Mouse (Mus musculus) gastrocnemius, postnatal 10 days (tissue): ENCODE measurements around the gene Tmed1. TPM values are rescaled to one million over a fixed set of nuclear protein-coding genes. Genes with fewer than 3 reads are reported as not detected.
"Not testable (repeated sequence)": the region's sequence is repeated elsewhere in the genome, so short reads cannot be mapped to it uniquely, and the experiment has no call there.

ENCODE experiments used
- DNase-seq: peaks from one replicate; pipeline ENCODE4 v3.0.0; 2021; ENCODE audit warnings: mixed read lengths
- microRNA-seq, 2 experiments: library from miRNA; unstranded; fragments of <30 nt; microRNA quantifications; one replicate each; pipeline ENCODE4 v1.2.0; 2021
- total RNA-seq, 2 experiments: library from RNA; stranded (reverse); gene quantifications; 2 replicates each; pipeline ENCODE4 v1.2.3; 2021

Gene Tmed1
- total RNA-seq, 2 experiments from 2014 or later = 29.5 to 31.8 TPM

DNA sequence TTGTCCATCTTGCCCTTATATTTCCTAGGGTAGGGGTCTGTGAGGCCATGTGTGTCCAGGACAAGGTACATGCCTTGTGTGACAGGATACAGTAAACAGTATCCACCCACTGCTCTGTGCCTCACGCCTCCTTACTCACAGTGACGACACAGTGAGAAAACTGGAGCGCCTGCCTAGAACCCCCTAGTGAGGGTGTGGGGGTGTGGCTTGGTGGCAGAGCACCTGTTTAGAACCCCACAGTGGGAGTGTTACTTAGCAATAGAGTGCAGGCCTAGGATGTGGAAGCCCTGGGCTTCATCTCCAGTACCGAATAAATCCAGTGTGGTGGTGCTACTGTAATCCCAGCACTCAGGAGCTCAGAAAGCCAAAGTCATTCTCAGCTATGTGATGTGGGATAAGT is 37.1 kb downstream of the Tmed1 start:
- no peak for DNase-seq

DNA sequence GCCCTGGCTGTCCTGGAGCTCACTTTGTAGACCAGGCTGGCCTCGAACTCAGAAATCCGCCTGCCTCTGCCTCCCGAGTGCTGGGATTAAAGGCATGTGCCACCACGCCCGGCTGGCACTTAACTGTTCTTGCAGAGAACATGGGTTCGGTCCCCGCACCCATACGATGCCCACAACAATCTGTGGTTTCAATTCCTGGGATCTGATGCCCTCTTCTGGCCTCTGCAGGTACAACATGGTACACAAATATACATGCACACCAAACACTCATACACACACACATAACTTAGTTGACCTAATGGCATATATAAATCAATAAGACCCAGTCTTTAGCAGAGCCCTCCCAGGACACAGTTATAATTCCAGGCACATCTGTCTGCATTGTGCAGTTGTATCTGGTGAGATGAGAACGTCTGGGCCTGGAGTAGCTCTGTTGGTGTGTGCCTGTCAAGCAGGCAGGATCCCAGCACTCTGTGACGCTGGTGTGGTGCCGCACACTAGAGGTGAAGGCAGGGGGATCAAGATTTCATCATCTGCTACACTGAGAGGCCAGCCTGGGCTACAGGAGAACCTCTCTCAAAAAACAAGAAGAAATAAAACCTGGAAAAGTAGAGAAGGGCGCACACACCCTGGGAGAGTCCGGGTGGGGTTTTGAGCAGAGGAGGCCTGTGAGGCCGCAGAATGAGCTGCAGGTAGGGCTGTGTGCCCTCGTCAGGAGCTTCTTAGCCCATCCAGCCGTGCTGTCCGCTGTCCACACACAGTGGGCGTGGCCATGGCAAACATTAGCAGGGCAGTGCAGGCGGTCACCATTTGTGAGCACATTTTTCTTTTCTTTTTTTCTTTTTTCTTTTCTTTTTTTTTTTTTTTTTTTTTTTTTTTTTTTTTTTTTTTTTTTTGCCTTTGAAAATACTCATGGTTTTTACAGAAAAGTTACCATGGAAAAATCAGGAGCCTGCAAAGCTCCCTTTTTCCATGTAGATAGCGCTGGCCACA is 40.7 kb downstream of the Tmed1 start:
- DNase-seq = peak; percentile 46

DNA sequence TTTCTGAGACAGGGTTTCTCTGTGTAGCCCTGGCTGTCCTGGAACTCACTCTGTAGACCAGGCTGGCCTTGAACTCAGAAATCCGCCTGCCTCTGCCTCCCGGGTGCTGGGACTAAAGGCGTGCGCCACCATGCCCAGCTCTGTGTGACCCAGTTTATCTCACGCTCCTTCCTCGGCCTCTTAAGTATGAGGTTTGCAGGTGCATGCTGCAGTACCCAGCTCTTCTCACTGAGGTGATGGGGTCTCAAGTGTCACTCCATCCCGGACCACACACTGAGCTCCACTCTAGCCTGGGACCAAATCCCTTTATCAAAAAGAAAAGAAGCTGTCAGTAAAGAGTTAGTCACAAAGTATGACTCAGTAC is 45.5 kb downstream of the Tmed1 start:
- not testable (repeated sequence) for DNase-seq

DNA sequence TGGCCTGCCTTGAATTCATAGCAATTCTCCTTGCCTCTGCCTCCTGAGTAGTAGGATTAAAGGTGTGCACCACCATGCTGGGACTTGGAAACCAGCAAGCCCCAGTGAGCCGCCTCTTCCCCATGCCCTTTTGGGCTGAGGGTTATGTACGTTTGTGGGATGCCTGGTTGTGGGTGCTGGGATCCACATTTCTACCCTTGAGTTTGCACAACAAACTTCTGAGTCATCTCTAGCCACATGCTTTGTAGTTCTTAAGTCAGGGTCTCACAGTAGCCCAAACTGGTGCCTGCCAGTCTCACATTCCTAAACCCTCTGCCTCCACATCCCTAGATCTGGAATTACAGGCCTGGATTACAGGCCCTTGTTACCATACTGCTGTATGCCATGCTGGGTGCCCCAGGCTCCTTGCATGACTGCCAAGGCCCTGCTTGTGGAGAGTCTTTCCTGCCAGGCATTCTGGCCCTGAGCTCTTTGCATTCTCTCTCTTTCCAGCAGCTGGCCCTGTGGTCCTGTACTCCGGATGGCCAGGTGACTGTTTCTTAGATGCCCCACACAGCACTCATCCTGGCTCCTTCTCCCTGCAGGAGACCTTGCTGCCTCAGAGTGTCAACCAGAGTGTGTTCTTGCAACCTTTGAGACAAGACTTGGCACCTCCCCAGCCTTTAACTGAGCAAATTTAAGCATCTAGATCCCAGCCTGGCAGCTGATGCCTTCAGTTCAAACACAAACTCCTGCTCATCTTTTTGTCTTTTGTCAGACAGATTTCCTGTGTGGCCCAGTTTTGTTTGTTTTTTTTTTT is 46.1 kb downstream of the Tmed1 start:
- no peak for DNase-seq

DNA sequence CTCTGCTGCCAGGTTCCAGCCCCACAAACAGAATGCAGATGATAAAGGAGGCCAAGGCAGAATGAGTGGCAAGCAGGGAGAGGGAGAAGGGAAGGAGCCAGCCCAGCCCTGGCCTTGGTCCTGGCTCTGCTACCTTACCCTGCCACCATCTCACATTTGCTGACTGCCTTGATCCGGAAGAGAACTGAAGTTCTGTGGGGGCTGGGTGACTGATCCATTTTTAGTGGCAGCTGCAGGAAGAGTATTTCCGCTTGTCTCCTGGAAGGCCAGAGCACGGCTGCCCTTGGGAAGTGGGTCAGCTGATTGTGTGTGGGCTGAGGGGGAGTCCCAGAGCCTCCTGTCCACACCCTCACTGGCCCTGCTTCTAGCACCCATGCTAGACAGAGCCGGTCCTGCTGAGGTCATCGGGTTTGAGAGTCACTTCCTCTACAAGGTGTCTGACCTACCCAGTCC is 46.9 kb downstream of the Tmed1 start:
- DNase-seq = peak; percentile 45

DNA sequence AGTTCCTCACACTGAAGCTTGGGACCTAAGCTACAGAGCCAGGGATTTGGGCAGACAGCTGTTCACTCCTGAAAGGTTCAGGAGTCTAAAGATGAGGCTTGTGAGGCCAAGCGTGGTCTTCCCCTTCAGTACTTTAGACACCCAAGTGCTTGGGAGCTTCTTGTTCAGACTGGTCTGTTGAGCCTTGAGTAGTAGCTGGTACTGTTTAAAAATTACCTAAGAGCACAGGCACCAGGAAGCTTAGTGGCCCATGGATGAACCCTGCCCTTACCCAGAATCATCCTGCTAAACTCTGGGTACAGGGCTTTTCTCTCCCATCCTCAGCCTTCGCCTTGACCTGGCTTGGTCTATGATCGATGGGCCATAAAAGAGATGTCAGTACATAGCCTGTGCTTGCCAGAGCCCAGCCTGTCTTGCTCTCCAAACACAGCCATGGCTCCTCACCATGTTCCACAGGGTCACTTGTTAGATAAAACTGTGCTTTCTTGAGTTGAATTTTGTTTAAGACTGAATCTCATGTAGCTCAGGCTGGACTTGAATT is 49.6 kb downstream of the Tmed1 start:
- DNase-seq = no peak

DNA sequence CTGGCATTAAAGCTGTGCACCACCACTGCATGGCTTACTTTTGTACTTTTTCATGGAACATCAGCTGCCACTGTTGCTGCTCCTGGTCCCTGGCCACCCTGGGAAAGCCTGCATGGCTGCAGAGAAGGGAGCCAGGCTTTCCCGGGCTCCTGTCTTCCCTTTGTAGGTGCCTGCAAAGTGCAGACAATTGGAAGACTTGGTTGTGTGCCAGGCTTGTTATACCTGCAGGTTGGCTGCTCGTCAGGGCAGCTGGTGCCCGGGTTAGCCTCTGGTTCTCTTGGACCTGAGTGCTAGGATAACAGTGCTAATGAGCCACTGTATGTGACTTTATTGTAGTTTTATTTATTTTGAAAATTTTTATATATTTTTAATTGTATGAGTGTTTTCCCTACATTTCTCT is 51.2 kb downstream of the Tmed1 start:
- DNase-seq = no peak

Small RNA genes lying within 50 kb of the gene (microRNA-seq; reads per million reads assigned to microRNA genes)
- gene Mir199a-1 = 0.32 to 0.50 reads per million in 2 experiments

Other genes starting within 250 kb of the Tmed1 start
- 10 to 100 TPM; 28.4 to 31.9 TPM for gene Atg4d, start 245.0 kb downstream of the Tmed1 start, total RNA-seq
- gene Kri1, start 222.3 kb downstream of the Tmed1 start, total RNA-seq = 10 to 100 TPM; 10.8 to 14.5 TPM
- 10 to 100 TPM; 14.2 to 16.1 TPM for gene Cdkn2d, start 218.8 kb downstream of the Tmed1 start, total RNA-seq
- gene Ap1m2, start 197.9 kb downstream of the Tmed1 start, total RNA-seq = not detected
- gene Slc44a2, start 189.6 kb downstream of the Tmed1 start, total RNA-seq = 100 to 1,000 TPM; 131 to 140 TPM
- gene Ilf3, start 142.4 kb downstream of the Tmed1 start, total RNA-seq = 10 to 100 TPM; 34.9 to 49.0 TPM
- gene Qtrt1, start 98.4 kb downstream of the Tmed1 start, total RNA-seq = 10 to 100 TPM in 1 of 2 experiments, 1 to 10 TPM in 1; 8.5 to 11.4 TPM
- gene Dnm2, start 85.3 kb downstream of the Tmed1 start, total RNA-seq = 10 to 100 TPM; 52.4 to 64.5 TPM
- 1 to 10 TPM; 1.4 to 2.5 TPM for gene AB124611, start 15.9 kb upstream of the Tmed1 start, total RNA-seq
- gene Carm1, start 36.6 kb upstream of the Tmed1 start, total RNA-seq = 10 to 100 TPM; 81.0 to 95.2 TPM
- 10 to 100 TPM; 45.1 to 49.1 TPM for gene Timm29, start 82.5 kb upstream of the Tmed1 start, total RNA-seq
- 1 to 10 TPM; 4.5 to 5.6 TPM for gene Yipf2, start 82.6 kb upstream of the Tmed1 start, total RNA-seq
- 10 to 100 TPM; 52.4 to 58.3 TPM for gene Smarca4, start 105.9 kb upstream of the Tmed1 start, total RNA-seq
- 10 to 100 TPM; 11.4 to 11.8 TPM for gene Ldlr, start 213.2 kb upstream of the Tmed1 start, total RNA-seq